Mouse (Mus musculus) frontal cortex, postnatal 10 days (tissue): ENCODE data around the gene Ldlrap1.
A peak's percentile ranks its signal among the peaks of the same experiment; 100 is the strongest.

Source experiments
- DNase-seq, 2 experiments: peaks; one replicate each; pipeline ENCODE4 v3.0.0; 2022; ENCODE audit warnings: low spot score in 2 of 2, mixed read lengths in 1 of 2

Gene Ldlrap1

GRCm38 (mm10) chr4:134719489-134719888 lies 48.3 kb downstream of the Ldlrap1 start:
- no peak for DNase-seq

GRCm38 (mm10) chr4:134713937-134714336 lies 53.9 kb downstream of the Ldlrap1 start:
- peak in 1 of 2 experiments; percentile 75 for DNase-seq

- DNase-seq = no peak
Observed at GRCm38 (mm10) chr4:134705311-134705710, 62.5 kb downstream of the Ldlrap1 start.

DNA sequence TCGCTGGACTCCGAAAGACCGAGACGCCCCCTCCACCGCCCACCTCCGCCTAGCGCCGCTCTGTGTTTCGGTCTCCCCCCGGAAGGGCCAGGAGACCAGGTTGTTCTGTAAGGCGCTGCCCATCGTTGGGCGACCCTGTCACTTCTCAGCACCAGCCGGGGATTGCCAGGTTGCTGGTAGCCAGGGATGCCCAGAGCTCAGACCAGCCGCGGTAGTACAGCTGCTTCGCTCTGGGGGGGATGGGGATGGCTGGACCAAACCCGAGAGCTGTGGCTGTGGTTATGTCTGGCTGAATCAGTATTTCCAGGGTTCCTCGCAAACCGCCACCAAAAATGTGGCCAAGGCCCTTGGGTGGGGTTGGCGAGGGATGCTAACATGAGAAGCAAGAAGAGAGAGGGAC lies 63.2 kb downstream of the Ldlrap1 start:
- DNase-seq = no peak

GRCm38 (mm10) chr4:134703835-134704546 lies 63.8 kb downstream of the Ldlrap1 start, which contains the start of gene Man1c1:
TSS of gene Man1c1 (minus strand) at chr4:134704290.
- peak; percentile 97 to 99 for DNase-seq

DNA sequence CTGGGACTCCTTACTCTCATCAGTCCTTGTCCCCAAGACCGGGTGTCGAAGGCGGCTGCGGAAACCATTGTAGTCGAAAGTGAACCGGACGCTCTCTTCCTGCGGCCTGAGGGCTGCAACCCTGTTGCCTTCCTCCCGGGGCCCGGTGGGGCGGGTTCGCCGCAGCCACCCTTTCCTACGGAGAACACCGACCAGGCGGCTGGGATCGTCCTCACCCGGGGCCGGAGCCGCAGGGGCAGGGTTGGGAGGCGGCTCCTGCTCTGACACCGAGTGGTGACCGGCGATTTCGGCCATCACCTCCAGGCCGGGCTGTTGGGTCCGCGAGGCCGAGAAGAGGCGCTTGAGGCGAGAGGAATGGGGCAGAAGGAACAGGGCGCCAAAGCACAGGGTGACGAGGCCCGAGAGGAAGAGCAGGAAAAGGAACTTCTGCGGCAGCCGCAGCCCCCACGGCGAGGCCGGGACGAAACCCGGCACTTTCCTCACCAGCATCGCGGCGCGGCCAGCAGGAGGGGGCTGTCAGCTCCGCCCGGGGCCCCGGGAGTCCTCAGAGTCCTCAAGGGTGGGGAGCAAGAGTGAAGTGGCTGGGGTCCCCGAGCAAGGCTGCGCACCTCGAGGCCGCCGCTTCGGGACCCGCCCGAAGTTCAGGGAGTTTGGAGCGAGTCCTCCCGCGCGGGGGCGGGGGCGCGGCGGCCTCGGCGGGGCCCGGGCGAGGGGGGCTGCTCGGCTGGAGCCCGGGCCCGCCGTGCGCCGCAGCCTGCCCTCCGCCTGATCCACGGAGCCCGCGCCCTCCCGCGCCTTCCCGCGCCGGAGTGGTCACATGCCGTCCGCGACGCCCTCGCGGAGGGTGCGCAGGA lies 64.6 kb downstream of the Ldlrap1 start:
- peak in 1 of 2 experiments; percentile 41 for DNase-seq

DNA sequence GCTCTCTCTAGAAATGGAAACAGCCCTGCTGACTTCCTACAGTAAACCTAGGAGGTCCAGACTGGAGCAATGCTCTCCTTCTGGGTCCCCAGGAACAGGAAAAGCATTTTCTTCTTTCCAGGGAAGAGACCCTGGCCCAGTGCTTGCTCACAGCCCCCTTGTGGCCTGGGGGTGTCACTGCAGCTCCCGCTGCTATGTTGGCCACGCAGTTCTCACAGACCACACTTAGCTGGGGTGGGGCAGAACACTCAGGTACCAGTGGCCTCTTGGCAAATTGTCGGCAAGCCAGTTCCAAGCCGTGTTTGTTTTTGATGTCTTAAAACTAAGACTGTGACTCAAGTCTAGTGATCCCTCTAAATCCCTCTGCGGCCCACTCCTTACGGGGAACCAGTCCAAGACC lies 65.9 kb downstream of the Ldlrap1 start:
- peak in 1 of 2 experiments; percentile 71 for DNase-seq

DNA sequence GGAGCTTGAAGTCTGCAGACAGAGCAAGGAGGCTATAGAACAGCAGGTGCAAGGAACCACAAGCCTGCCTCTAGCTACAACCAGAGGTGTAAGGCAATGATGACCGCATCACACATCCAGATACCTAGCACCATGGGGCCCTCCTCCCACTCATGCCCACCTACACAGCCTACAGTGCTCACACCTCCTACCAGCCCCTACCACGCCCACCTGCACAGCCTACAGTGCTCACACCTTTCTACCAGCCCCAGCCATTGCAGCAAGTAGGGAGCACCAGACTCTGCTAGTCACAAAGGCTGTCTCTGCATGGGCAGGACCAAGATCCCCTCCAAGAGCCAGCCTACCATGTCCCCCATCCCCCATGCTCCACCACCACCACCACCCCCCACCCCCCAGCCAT lies 66.9 kb downstream of the Ldlrap1 start:
- no peak for DNase-seq

GRCm38 (mm10) chr4:134693202-134693940 lies 74.5 kb downstream of the Ldlrap1 start:
- no peak for DNase-seq

DNA sequence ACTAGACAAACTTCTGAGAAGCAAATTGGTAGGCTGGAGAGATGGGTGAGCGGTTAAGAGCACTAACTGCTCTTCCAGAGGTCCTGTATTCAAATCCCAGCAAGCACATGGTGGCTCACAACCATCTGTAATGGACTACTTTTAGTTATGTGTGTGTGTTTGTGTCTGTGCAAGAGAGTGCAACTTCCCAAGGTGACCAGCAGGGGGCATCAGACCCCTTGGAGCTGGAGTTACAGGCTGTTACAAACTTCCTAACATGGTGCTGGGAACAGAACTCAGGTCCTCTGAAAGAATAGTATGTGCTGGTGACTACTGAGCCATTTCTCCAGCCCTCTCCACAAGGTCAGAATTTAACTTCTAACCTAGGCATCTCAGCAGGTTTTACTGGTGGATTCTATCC lies 75.4 kb downstream of the Ldlrap1 start:
- DNase-seq = no peak
